Mouse (Mus musculus) liver, embryonic 13.5 days (tissue): ENCODE data around the gene Vax2. TPM values are rescaled to one million over a fixed set of nuclear protein-coding genes. Genes with fewer than 3 reads are reported as not detected.

ENCODE experiments used
- ATAC-seq: fragments of 200-750 bp; cut with Nextera tagmentation; 2 replicates; pipeline ENCODE4 v1.8.0; 2017; ENCODE audit warnings: low read depth, mild to moderate bottlenecking, moderate number of reproducible peaks, moderate library complexity
- DNase-seq: peaks from one replicate; pipeline ENCODE4 v3.0.0; 2022
- H3K27ac ChIP-seq: fragments of 300-500 bp; sonication (generic); 2 replicates; pipeline ENCODE4 v1.5.1; 2015; ENCODE audit warnings: moderate library complexity, mild to moderate bottlenecking, inconsistent platforms
- H3K27me3 ChIP-seq: fragments of 300-500 bp; sonication (generic); 2 replicates; pipeline ENCODE4 v1.6.1; 2015; ENCODE audit warnings: mild to moderate bottlenecking, inconsistent platforms
- H3K36me3 ChIP-seq: fragments of 300-500 bp; sonication (generic); 2 replicates; pipeline ENCODE4 v1.6.1; 2015; ENCODE audit warnings: mild to moderate bottlenecking, inconsistent platforms
- H3K4me1 ChIP-seq: fragments of 300-500 bp; sonication (generic); replicated peaks from 2 replicates; pipeline ENCODE4 v1.6.1; 2015; ENCODE audit warnings: inconsistent platforms
- H3K4me2 ChIP-seq: fragments of 300-500 bp; sonication (generic); 2 replicates; pipeline ENCODE4 v1.6.1; 2015; ENCODE audit warnings: inconsistent platforms, mild to moderate bottlenecking, moderate library complexity
- H3K4me3 ChIP-seq: fragments of 300-500 bp; sonication (generic); replicated peaks from 2 replicates; pipeline ENCODE4 v1.5.1; 2015; ENCODE audit warnings: mild to moderate bottlenecking, inconsistent platforms
- H3K9ac ChIP-seq: fragments of 300-500 bp; sonication (generic); 2 replicates; pipeline ENCODE4 v1.6.1; 2015; ENCODE audit warnings: mild to moderate bottlenecking, inconsistent platforms
- H3K9me3 ChIP-seq: fragments of 300-500 bp; sonication (generic); replicated peaks from 2 replicates; pipeline ENCODE4 v1.6.1; 2016; ENCODE audit warnings: inconsistent platforms
- WGBS: fragments of 180-500 bp; shearing (Covaris S2); methylation state at CpG from one replicate; pipeline ENCODE4 v1.1.7; 2015; ENCODE audit not compliant: insufficient replicate concordance; 5-methylcytosine and 5-hydroxymethylcytosine counted together
- polyA plus RNA-seq: library from polyadenylated mRNA; unstranded; fragments of >200 nt; fragmentation: Nextera tagmentation; extraction: Ambion mirVana; gene quantifications from 2 replicates; pipeline ENCODE4 v1.2.1, GENCODE M21; 2015

Vax2 gene
- polyA plus RNA-seq, 1 experiment from 2014 or later, result not detected

DNA sequence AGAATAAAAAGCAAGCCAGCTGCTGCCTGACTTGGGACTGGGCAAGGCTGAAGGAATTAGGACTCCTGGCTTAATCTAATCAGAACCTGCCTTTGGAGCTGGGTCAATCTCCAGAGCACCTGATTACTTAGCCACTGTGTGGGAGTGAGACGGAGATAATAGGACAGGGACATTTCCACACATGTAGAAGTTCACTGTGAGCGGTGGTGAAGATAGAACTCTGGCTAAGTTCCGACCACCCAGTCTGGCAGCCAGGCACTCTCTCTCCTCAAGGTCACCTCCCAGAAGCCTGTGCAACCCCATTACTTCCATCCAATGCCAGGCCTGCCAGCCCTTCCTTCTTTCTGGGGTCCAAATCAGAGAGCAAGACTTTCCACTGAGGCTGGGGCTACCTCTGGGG is 55.9 kb downstream of the Vax2 start:
- Histone ChIP-seq H3K36me3 (peaks cover 37% of the 10 kb centered on the region), H3K27me3 (peaks cover 25% of the 10 kb centered on the region), H3K4me2 (no peak overlapping the region), H3K9ac (no peak overlapping the region), H3K9me3 (no peaks in the 10 kb centered on the region), H3K4me3 (no peak overlapping the region), H3K27ac (no peak overlapping the region), H3K4me1 (peaks cover 11% of the 10 kb centered on the region; the same call in 1 of the 2 replicates)
- DNase-seq (no peak), ATAC-seq (no peak)
- 72% methylated on average over 3 of the region's 3 CpGs for WGBS

DNA sequence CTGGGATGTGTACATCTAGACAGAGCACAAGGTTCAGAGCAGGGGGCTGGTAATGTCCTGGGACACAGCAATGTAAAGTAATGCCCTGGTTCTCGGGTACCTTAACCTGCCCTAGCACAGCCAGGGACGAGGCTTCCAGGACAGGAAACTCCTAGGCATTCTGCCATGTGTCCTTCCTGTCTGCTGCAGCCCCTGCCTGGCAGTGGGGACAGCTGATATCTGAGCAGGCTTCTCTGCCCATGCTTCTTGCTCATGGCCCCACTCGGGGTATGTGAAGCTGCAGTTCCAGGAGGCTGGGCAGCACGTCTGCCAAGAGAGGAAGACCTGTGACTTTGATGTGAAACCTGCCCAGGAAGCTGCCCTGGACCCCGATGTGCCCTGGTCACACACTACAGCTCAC is 57.4 kb downstream of the Vax2 start:
- Histone ChIP-seq H3K9ac (no peak overlapping the region), H3K36me3 (peaks cover 52% of the 10 kb centered on the region), H3K4me2 (no peak overlapping the region), H3K27ac (no peak overlapping the region), H3K9me3 (no peaks in the 10 kb centered on the region), H3K4me3 (no peak overlapping the region), H3K27me3 (peaks cover 10% of the 10 kb centered on the region), H3K4me1 (peaks cover 6% of the 10 kb centered on the region)
- ATAC-seq (no peak), DNase-seq (no peak)
- WGBS, result 62% methylated on average over 5 of the region's 5 CpGs

DNA sequence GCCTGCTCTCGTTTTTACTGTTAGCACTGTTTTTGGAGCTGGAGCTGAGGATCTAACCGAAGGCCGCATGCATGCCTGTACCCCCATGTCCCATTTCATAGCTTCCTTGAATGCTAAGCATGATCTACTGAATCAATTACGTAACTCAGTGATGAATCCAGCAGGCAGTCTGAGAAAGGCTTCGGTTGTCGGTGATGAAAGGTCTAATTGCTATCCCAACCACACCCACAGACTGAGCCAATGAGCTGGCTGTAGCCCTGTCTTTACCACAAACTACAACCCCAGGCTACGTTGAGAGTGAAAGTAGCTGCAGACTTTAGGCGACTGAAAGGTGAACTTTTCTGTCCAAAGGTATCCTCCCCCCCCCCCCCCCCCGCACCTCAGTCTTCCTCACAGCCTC is 63.1 kb downstream of the Vax2 start:
- H3K27me3 ChIP-seq, result no peaks in the 10 kb centered on the region
- no peaks in the 10 kb centered on the region for H3K9me3 ChIP-seq
- WGBS, result 58% methylated on average over 9 of the region's 9 CpGs
- H3K4me2 ChIP-seq, result peak overlapping the region; percentile 91
- H3K4me1 ChIP-seq, result peaks cover 28% of the 10 kb centered on the region
- peak overlapping the region; percentile 95 for H3K9ac ChIP-seq
- peaks cover 44% of the 10 kb centered on the region for H3K36me3 ChIP-seq
- peak overlapping the region; percentile 96 for H3K4me3 ChIP-seq
- H3K27ac ChIP-seq, result peak overlapping the region; percentile 34; the same call in 1 of the 2 replicates
- ATAC-seq, result no peak
- DNase-seq, result no peak

DNA sequence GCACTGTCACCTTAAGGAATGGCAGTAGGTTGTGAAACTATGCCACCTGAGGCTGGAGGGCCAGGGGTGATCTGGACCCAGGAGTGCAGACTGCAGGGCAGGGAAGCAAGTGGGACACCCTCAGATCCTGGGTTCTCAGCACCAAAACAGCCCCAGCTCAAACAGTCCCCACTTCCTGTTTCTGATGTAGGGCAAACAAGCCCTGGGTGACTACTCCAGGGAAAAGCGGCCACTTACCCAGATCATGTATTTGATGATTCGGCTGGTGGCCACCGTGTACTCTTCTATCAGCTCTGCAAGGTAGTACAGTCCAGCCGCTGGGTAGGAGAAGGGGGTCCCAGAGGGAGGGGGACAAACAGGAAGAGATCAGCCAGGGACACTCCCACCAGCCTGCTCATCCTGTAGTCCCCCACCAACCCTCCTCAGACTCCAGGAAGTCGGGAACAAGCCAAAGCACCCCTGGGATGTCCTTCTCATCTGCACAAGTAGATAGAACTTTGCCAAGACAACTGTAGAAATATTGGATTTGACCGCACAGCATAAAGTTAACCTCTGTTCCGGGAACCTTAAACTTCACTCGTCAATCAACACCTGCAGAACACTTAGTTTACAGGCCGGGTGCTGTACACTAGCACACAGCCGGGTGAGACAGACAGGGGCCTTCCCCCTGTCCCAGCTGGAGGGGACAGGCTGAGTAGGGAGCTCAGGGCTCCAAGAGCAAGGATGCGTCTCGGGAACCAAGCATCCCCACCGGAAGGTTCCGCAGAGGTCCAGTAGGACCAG is 63.9 kb downstream of the Vax2 start:
- peak; percentile 15 for DNase-seq
- peak overlapping the region; percentile 96 for H3K4me3 ChIP-seq
- peak; percentile 55 for ATAC-seq

DNA sequence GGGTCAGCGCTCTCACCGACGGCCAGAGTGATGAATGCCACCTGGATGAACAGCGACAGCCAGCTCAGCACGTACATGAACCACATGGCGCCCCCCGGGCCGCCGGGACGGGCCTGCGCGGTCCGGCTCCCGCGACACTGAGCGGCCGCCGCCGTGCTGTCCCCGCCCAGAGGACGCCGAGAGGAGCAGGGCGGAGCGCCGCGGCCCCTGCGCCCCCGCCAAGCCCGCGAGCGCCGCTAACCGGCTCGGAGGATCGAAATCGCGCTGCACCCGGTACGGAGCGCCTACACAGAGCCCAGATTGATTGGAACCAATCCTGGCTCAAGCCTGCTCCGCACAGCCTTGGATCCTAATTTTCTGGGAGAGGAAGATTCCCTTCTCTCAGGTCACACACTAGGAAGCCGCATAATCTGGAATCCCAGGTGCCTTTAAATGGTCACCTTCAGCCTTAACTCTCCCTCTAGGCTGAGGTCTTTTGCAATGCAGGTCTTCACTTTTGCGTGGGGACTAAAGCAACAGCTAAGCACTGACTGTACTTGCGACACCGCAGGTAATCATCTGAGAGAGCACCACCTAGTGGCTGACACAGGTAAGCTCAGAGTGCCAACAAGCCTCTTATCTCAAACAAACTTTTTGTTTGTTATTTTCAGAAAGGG is 64.7 kb downstream of the Vax2 start, which contains the start of gene Tex261:
Gene Tex261, minus strand, starts transcription at position 176 of the 656 bp plus-strand sequence.
- peak within 1 kb of the TSS; percentile 96 for H3K4me3 ChIP-seq
- H3K27ac ChIP-seq, result peak within 1 kb of the TSS; percentile 89
- ATAC-seq, result peak; percentile 94
- H3K9me3 ChIP-seq, result no peaks in the 10 kb centered on the region
- peak within 1 kb of the TSS; percentile 91 for H3K4me2 ChIP-seq
- peak; percentile 80 for DNase-seq
- WGBS, result under 1% methylated on average over 45 of the region's 45 CpGs
- H3K9ac ChIP-seq, result peak within 1 kb of the TSS; percentile 95
- peaks cover 28% of the 10 kb centered on the region for H3K4me1 ChIP-seq
- no peaks in the 10 kb centered on the region for H3K27me3 ChIP-seq
- H3K36me3 ChIP-seq, result peaks cover 27% of the 10 kb centered on the region

More for the DNA sequence above, 63.9 kb downstream of the Vax2 start:
- WGBS, result 1% methylated on average over 14 of the region's 14 CpGs
- H3K27me3 ChIP-seq, result no peaks in the 10 kb centered on the region
- no peaks in the 10 kb centered on the region for H3K9me3 ChIP-seq
- peak overlapping the region; percentile 89 for H3K27ac ChIP-seq
- H3K9ac ChIP-seq, result peak overlapping the region; percentile 95
- H3K4me1 ChIP-seq, result peaks cover 28% of the 10 kb centered on the region
- H3K36me3 ChIP-seq, result peaks cover 35% of the 10 kb centered on the region
- H3K4me2 ChIP-seq, result peak overlapping the region; percentile 91

DNA sequence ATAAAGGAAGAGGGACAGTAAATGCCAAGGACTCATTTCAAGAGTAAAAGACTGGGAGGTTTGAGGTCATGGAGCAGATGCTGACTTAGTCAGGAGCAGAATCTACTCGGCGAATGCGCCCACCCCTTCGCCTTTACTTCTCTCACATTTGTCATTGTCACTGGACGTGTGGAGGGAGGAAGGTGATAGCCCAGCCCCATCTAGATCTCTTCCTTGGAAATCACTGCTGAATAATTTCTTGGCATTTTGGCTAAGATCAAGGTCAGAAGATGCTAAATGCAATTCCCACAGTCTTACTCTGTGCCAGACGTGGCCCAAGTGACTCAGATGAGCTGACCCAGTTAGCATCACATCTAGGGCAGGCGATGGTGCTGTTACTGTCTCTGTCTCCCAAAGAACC is 67.2 kb downstream of the Vax2 start:
- Histone ChIP-seq H3K27ac (peak overlapping the region; percentile 34; the same call in 1 of the 2 replicates), H3K4me2 (no peak overlapping the region), H3K27me3 (no peaks in the 10 kb centered on the region), H3K4me1 (peaks cover 24% of the 10 kb centered on the region), H3K9ac (no peak overlapping the region), H3K36me3 (peaks cover 2% of the 10 kb centered on the region; the same call in 1 of the 2 replicates), H3K4me3 (no peak overlapping the region), H3K9me3 (no peaks in the 10 kb centered on the region)
- DNase-seq, result no peak
- 78% methylated on average over 7 of the region's 7 CpGs for WGBS
- ATAC-seq, result no peak

DNA sequence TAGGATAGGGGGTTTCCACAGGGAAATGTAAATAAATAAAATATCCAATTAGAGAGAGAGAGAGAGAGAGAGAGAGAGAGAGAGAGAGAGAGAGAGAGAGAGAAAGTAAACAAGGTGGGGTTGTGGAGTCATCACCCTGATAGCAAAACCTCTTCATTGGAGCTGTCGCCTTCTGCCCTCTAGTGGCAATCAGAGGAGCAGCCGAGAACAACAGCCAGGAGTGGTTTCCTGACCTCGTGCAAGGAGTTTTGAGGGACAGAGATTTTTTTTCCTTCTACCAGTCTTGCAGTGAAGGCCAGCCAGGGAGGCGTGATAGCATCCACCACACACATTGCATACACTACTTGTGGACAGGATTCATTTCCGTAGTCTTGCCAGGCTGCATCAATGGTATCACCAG is 68.0 kb downstream of the Vax2 start:
- Histone ChIP-seq H3K27ac (no peak overlapping the region), H3K4me3 (no peak overlapping the region), H3K4me1 (peaks cover 17% of the 10 kb centered on the region), H3K36me3 (no peaks in the 10 kb centered on the region), H3K9ac (no peak overlapping the region), H3K27me3 (no peaks in the 10 kb centered on the region), H3K9me3 (no peaks in the 10 kb centered on the region), H3K4me2 (no peak overlapping the region)
- WGBS, result 8% methylated on average over 5 of the region's 5 CpGs
- DNase-seq, result peak; percentile 41
- ATAC-seq, result no peak

DNA sequence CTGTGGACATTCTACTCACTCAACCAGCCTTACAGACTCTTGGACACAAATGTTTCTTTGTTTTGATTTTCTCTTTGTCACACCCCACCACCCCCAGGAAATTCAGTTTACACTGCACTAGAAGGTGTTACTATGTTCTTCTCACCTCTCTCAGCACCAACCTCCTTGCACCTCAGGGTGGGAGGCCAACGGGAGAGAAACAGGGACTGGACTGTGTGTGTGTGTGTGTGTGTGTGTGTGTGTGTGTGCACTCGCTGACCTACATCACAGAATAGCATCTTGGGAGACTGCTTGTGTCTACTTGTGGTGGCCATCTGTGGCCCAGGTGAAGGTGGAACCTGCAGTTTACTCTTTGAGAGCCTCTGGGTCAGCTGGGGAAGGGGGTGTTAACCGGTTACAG is 75.4 kb downstream of the Vax2 start:
- DNase-seq, result no peak

More for the DNA sequence above, 75.4 kb downstream of the Vax2 start:
- no peaks in the 10 kb centered on the region for H3K9me3 ChIP-seq
- 65% methylated on average over 3 of the region's 3 CpGs for WGBS
- peaks cover 6% of the 10 kb centered on the region; the same call in 1 of the 2 replicates for H3K4me1 ChIP-seq
- H3K4me3 ChIP-seq, result no peak overlapping the region
- no peaks in the 10 kb centered on the region for H3K27me3 ChIP-seq
- no peaks in the 10 kb centered on the region for H3K36me3 ChIP-seq
- H3K27ac ChIP-seq, result no peak overlapping the region
- no peak overlapping the region for H3K4me2 ChIP-seq
- ATAC-seq, result no peak
- H3K9ac ChIP-seq, result no peak overlapping the region

Other genes with a start within 250 kb of the Vax2 start
- gene Dguok, start 204.3 kb upstream of the Vax2 start, polyA plus RNA-seq, result 25.3 and 29.1 TPM in 2 replicates
- gene Actg2, start 175.0 kb upstream of the Vax2 start, polyA plus RNA-seq, result 5.9 and 6.1 TPM in 2 replicates
- 10.8 and 14.1 TPM in 2 replicates for gene Stambp, start 138.5 kb upstream of the Vax2 start, polyA plus RNA-seq
- 3.1 and 3.7 TPM in 2 replicates for gene Clec4f, start 55.1 kb upstream of the Vax2 start, polyA plus RNA-seq
- 0.15 and 0.28 TPM in 2 replicates for gene Cd207, start 33.4 kb upstream of the Vax2 start, polyA plus RNA-seq
- gene Atp6v1b1, start 31.7 kb downstream of the Vax2 start, polyA plus RNA-seq, result not detected in 2 replicates
- gene Ankrd53, start 51.4 kb downstream of the Vax2 start, polyA plus RNA-seq, result not detected in 2 replicates
- gene Tex261, start 64.5 kb downstream of the Vax2 start, polyA plus RNA-seq, result 50.1 and 57.5 TPM in 2 replicates
- gene Nagk, start 83.7 kb downstream of the Vax2 start, polyA plus RNA-seq, result 13.4 and 14.3 TPM in 2 replicates
- 3.7 and 3.9 TPM in 2 replicates for gene Paip2b, start 120.5 kb downstream of the Vax2 start, polyA plus RNA-seq
- gene Zfp638, start 155.8 kb downstream of the Vax2 start, polyA plus RNA-seq, result 16.7 and 22.3 TPM in 2 replicates